Mouse (Mus musculus) kidney, postnatal 0 days (tissue): Measurements from ENCODE around the gene Nfix. TPM values are rescaled to one million over a fixed set of nuclear protein-coding genes. Genes with fewer than 3 reads are reported as not detected.

Experiments used
- ATAC-seq: fragments of 200-750 bp; cut with Nextera tagmentation; replicated peaks from 2 replicates; pipeline ENCODE4 v1.8.0; 2017; ENCODE audit warnings: low read depth, moderate number of reproducible peaks, moderate TSS enrichment, moderate library complexity; ENCODE audit not compliant: low FRiP score
- DNase-seq: peaks from one replicate; pipeline ENCODE4 v3.0.0-alpha.2; 2016; ENCODE audit warnings: low spot score
- H3K27ac ChIP-seq: fragments of 300-500 bp; sonication (generic); 2 replicates; pipeline ENCODE4 v1.5.1; 2014; ENCODE audit warnings: mild to moderate bottlenecking
- H3K27me3 ChIP-seq: fragments of 300-500 bp; sonication (generic); 2 replicates; pipeline ENCODE4 v1.6.1; 2014; ENCODE audit warnings: low read length, mixed read lengths; ENCODE audit not compliant: insufficient read depth
- H3K36me3 ChIP-seq: fragments of 300-500 bp; sonication (generic); 2 replicates; pipeline ENCODE4 v1.6.1; 2014; ENCODE audit warnings: low read length, mixed read lengths; ENCODE audit not compliant: insufficient read depth
- H3K4me1 ChIP-seq: fragments of 300-500 bp; sonication (generic); replicated peaks from 2 replicates; pipeline ENCODE4 v1.6.1; 2014; ENCODE audit warnings: antibody characterized with exemption, low read length, mixed read lengths; ENCODE audit not compliant: insufficient read depth
- H3K4me2 ChIP-seq: fragments of 300-500 bp; sonication (generic); 2 replicates; pipeline ENCODE4 v1.6.1; 2014; ENCODE audit warnings: mild to moderate bottlenecking, low read length, moderate library complexity, mixed read lengths
- H3K4me3 ChIP-seq: fragments of 300-500 bp; sonication (generic); replicated peaks from 2 replicates; pipeline ENCODE4 v1.5.1; 2014; ENCODE audit warnings: low read depth, low read length
- H3K9ac ChIP-seq: fragments of 300-500 bp; sonication (generic); 2 replicates; pipeline ENCODE4 v1.6.1; 2014; ENCODE audit warnings: low read depth, low read length
- H3K9me3 ChIP-seq: fragments of 300-500 bp; sonication (generic); replicated peaks from 2 replicates; pipeline ENCODE4 v1.6.1; 2016; ENCODE audit warnings: low read length, inconsistent platforms, mixed read lengths
- CTCF ChIP-seq: IDR thresholded peaks from 2 replicates; pipeline ENCODE4 v1.5.1; 2016; ENCODE audit warnings: antibody characterized with exemption, low read depth, mild to moderate bottlenecking, moderate library complexity
- WGBS: fragments of 180-500 bp; shearing (Covaris S2); extraction: QIAGEN DNeasy Blood & Tissue Kit; methylation state at CpG from one replicate; pipeline ENCODE4 v1.1.7; 2014; 5-methylcytosine and 5-hydroxymethylcytosine counted together
- polyA plus RNA-seq: library from polyadenylated mRNA; unstranded; fragments of >200 nt; fragmentation: Nextera tagmentation; extraction: Ambion mirVana; gene quantifications from 2 replicates; pipeline ENCODE4 v1.2.1, GENCODE M21; 2015

Gene Nfix
- polyA plus RNA-seq, 1 experiment from 2014 or later, result 21.1 TPM

DNA sequence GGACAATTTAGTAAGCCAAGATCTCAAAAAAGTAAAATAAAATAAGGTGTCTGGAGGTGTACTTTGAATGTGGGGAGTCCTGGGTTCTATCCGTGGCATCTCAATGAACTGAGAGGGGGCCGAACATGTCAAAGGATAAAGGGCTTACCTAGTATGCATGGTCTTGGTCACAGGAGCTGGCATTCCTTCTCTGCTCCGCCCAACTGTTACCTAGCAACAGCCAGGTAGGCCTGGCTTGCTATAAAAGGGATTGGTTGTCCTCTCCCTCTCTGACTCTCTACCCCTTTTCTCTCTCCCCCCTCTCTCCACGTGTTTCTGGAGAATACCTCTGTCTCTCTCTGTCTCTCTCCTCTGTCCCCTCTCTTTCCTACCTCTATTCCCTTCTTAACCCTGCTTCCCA, 142.5 kb downstream of the Nfix start:
- peaks cover 40% of the 10 kb centered on the region for H3K4me1 ChIP-seq

DNA sequence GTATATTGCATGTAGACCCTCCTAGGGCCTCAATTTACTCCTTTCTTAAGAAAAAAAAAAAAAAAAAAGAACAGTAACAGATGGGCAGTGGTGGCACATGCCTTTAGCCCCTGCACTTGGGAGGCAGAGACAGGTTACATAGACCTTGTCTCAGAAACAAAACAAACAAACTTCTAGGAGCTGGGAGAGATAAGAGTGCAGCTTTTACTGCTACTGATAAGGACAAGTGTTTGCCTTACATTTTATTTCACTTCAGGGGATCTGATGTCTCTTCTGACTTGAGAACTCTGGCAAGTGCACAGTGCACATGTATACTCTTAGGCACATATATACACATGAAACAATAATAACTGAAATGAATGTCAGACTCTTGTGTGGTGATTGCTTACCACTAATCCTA, 142.9 kb downstream of the Nfix start:
- peak overlapping the region; percentile 62; the same call in 1 of the 2 replicates for H3K9ac ChIP-seq
- no peaks in the 10 kb centered on the region for H3K9me3 ChIP-seq
- ATAC-seq, result no peak
- peak overlapping the region; percentile 93 for H3K27ac ChIP-seq
- H3K4me3 ChIP-seq, result peak overlapping the region; percentile 33
- H3K4me1 ChIP-seq, result peaks cover 40% of the 10 kb centered on the region
- no peaks in the 10 kb centered on the region for H3K36me3 ChIP-seq
- TF ChIP-seq CTCF, result no peak
- H3K27me3 ChIP-seq, result no peaks in the 10 kb centered on the region
- no peak for DNase-seq
- H3K4me2 ChIP-seq, result peak overlapping the region; percentile 68

More for the DNA sequence above, 142.5 kb downstream of the Nfix start:
- 58% methylated on average over 4 of the region's 4 CpGs for WGBS
- Histone ChIP-seq H3K9me3 (no peaks in the 10 kb centered on the region), H3K27ac (peak overlapping the region; percentile 93), H3K36me3 (no peaks in the 10 kb centered on the region), H3K4me2 (peak overlapping the region; percentile 68; the same call in 1 of the 2 replicates), H3K4me3 (no peak overlapping the region), H3K27me3 (no peaks in the 10 kb centered on the region), H3K9ac (no peak overlapping the region)
- ATAC-seq (no peak), DNase-seq (no peak)
- TF ChIP-seq CTCF, result no peak

DNA sequence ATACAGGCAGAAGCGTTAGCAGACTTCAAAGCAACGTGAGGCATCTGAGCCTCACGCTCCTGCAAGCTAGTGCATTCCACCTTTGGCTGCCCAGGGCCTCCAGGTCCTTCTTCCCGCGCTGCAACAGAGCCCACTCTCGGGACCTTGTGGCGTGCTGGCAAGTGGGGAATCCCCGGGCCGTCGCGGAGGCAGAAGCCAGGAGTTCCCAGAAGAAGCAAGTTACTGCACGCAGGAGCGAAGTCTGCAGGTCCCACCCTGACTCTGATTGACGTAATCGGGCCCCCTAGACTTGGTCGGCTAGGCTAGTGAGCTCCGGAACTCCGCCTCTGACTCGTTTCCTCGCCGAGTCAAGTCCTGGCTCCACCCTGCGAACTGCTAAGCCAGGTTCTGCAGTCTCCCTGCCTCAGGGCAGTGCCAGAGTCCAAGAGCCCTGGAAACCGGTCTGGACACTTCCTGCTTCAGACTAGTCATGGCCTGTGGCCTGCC, 143.5 kb downstream of the Nfix start:
- H3K9ac ChIP-seq, result peak overlapping the region; percentile 62
- 3% methylated on average over 23 of the region's 23 CpGs for WGBS
- H3K4me1 ChIP-seq, result peaks cover 40% of the 10 kb centered on the region
- H3K4me3 ChIP-seq, result peak overlapping the region; percentile 33
- peak overlapping the region; percentile 68 for H3K4me2 ChIP-seq
- peak; percentile 91 for DNase-seq
- no peaks in the 10 kb centered on the region for H3K9me3 ChIP-seq
- ATAC-seq, result peak; percentile 79
- no peak for TF ChIP-seq CTCF
- H3K27ac ChIP-seq, result peak overlapping the region; percentile 93
- no peaks in the 10 kb centered on the region for H3K27me3 ChIP-seq
- no peaks in the 10 kb centered on the region for H3K36me3 ChIP-seq

DNA sequence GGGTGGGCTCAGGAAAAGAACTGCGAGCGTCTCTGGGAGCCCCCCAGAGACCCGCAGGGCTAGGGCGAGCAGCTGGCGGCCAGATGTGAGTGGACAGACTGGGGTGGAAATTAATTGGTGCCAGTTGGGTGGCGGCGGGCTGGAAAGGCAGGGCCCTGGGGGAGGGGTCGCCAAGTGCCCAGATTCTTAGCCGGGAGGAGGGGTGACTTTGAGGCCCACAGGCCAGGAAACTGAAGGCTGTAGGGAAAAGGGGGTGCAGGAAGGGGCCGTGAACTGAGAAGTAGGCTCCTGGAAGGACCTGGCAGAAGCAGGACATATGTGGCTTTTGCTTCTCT, 144.0 kb downstream of the Nfix start:
- DNase-seq, result peak; percentile 55
- WGBS, result under 1% methylated on average over 10 of the region's 10 CpGs
- ATAC-seq, result peak; percentile 3; the same call in 1 of the 2 replicates

DNA sequence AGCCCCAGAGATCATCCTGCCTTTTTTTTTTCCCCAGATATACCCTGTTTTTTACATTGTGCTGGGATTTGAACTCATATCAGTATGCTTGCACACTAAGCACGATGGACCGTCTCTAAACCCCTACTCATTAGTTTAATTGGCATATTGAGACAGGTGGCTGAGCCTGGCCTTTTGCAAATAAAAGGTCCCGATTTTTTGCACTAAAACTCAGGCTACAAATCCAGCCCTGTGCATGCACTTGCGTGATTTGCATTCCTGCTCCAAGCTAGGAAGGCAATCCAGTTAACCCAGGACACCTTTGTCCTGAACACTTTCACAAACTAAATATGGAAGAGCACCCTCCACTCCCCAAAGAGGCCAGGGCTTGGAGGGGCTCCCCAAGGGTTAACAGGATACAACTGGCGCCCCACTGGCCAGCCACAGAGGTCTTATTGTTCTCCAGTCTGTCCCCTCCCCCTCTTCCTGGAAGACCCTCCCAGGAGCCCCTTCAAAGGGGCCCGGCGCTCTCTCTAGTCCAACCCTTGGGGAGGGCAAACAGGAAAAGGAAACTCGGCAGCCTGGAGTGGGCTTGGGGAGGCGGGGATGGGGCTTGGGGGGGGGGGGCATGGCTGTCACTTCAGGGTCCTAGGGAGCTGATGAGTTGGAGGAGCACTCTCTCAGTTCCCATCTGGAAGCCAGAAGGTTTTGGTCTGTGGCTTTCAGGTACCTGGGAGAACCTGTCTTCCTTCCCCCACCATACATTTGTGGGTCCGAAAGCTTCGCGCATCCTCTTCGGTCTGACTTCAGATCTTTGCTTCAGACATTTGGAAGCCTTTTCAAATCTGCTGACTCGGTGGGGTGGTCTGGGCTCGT, 144.6 kb downstream of the Nfix start:
- TF ChIP-seq CTCF, result no peak
- peaks cover 38% of the 10 kb centered on the region for H3K4me1 ChIP-seq

More for the DNA sequence above, 144.0 kb downstream of the Nfix start:
- TF ChIP-seq CTCF, result no peak; the same call in 1 of the 2 replicates
- Histone ChIP-seq H3K4me1 (peaks cover 40% of the 10 kb centered on the region), H3K4me2 (peak overlapping the region; percentile 68), H3K4me3 (peak overlapping the region; percentile 33), H3K27me3 (no peaks in the 10 kb centered on the region), H3K36me3 (no peaks in the 10 kb centered on the region), H3K9ac (peak overlapping the region; percentile 62), H3K9me3 (no peaks in the 10 kb centered on the region), H3K27ac (peak overlapping the region; percentile 93)

DNA sequence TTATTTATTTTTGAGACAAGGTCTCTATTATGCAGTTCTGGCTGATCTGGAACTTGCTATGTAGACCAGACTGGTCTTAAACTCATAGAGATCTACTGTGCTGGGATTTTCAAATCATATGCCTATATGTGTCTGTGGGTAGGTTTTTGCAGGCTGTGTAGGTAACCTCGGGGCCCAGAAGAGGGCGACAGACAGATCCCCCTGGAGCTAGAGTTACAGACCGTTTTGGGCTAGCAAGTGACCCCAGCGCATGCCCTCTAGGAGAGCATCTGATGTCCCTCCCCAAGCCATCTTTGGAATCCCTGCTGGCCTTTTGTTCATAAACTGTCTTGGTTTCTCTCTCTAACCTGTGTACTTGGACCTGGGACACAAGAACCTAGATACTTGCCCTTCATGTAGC, 145.5 kb downstream of the Nfix start:
- no peak overlapping the region for H3K9ac ChIP-seq
- ATAC-seq (no peak), DNase-seq (peak; percentile 52)
- peak overlapping the region; percentile 93 for H3K27ac ChIP-seq
- peak; percentile 53 for TF ChIP-seq CTCF
- H3K36me3 ChIP-seq, result no peaks in the 10 kb centered on the region
- H3K27me3 ChIP-seq, result no peaks in the 10 kb centered on the region
- H3K4me3 ChIP-seq, result no peak overlapping the region
- peaks cover 30% of the 10 kb centered on the region for H3K4me1 ChIP-seq
- no peak overlapping the region for H3K4me2 ChIP-seq
- 45% methylated on average over 4 of the region's 4 CpGs for WGBS
- H3K9me3 ChIP-seq, result no peaks in the 10 kb centered on the region

More for the DNA sequence above, 144.6 kb downstream of the Nfix start:
- peak; percentile 40 for ATAC-seq
- 6% methylated on average over 14 of the region's 15 CpGs for WGBS
- Histone ChIP-seq H3K9me3 (no peaks in the 10 kb centered on the region), H3K36me3 (no peaks in the 10 kb centered on the region), H3K27me3 (no peaks in the 10 kb centered on the region), H3K4me3 (peak overlapping the region; percentile 33), H3K9ac (peak overlapping the region; percentile 62), H3K4me2 (peak overlapping the region; percentile 68), H3K27ac (peak overlapping the region; percentile 93)
- peak; percentile 86 for DNase-seq
